Mouse (Mus musculus): ENCODE measurements around the gene Fbxl19.

The Fbxl19 gene

DNA sequence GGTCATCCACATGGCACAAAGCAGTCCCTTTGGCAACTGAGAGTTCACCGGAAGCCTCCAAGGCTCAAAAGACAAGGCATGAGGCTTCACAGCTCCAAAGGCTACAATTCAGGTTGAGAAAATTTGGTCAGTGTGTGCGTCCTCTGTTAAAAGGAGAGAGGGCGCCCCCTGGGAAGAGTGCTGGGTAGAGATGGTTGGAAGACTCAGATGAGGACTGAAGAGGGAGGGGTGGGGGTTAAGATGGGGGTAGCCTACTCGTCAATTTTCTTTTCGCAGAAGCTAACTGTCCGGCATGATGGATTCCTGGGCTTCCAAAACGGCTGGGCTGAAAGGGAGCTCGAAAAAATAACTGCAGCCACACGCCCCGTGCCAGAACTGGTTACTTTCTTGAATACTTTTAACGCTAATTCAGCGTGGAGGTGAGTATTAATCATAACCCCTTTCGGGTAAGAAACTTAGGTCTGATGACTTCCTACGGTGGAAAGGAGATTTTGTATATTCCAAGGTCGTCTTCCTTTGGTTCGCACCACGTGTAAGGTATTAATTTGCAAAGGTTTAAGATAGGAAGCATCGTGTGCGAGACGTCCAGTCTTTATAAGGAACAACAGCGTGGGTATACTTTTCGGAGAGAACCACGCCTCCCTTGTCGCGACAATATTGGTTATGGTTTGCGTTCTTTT lies at the start of gene Fbxl19:
Fbxl19 (plus strand) TSS at position 178 of the 680 bp plus-strand sequence.
- DNase-seq (ENCODE audit: low spot score in 2 of 2) = peak; percentile 52 to 67

DNA sequence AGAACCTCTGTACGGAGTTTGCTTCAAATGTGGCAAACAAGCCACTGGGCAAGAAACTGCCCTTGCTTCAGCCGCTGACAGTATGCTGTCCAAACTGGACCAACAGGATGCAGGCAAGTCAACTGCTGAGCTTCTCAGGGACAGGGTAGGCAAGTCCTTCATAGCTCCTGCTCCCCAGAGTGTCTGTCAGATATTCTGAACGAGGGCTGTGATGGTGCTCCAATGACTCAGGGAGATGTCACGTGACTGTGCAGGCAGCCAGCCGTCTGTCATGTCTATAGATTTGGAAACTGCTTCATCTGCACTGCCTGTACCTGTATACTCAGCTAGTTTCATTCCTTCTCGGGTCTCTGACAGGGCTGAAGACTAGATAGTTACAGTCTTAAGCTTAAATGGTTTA lies 45.4 kb upstream of the Fbxl19 start:
- DNase-seq (ENCODE audit: low spot score in 2 of 2) = no peak

DNA sequence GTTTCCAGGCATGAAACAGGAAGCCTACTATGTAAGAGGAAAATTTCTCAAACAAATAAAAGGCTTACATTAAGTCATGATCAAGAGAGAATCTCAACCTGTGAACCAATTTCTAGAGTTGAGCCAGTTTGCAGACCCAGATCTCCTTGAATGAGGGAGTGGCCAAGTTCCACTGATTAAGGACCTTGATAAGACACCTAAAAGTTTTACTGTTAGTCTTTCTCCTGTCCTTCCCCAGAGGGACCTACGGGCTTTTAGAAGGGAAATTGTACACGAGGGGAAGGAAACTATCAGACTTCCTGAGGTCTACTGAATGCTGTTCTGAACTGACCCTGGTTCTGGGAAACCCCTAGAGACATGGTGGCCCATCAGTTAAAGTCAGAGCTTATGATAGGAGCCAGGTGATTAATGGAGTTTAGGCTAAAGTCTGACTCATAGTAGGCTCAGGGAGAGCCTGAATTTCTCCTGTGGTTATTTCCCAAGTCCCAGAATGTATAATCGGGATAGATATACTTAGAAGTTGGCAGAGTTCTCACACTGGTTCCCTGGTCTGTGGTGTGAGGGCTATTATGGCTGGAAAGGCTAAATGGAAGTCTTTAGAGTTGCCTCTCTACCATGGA lies 43.5 kb upstream of the Fbxl19 start:
- DNase-seq (ENCODE audit: low spot score in 2 of 2) = no peak

DNA sequence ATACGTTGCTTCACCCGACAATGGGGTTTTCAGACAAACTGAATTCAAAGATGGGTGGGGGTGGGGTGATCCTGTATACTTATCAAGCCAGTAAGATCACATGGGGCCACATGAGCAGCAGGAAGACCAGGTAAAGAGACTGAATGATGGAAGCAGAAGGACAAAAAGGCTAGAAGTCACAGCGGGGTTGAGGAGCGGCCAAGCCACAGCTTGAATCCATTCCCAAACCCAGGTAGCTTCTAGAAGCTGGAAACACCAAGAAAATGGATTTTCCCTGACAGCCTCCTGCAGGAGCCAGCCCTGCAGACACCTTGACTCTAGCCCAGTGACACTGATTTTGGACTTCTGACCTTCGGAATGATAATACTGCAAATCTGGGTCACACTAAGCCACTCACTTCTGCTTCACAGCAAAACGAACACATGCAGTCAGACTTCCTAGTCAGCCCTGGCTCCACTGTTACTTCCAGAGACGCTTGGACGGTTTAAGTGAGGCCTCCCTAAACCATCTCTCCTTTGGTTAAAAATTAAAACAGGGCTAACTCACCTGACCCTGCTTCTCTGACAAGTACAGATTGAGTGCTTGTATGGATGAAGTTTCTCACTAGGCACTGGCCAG lies 40.7 kb upstream of the Fbxl19 start:
- no peak for DNase-seq (ENCODE audit: low spot score in 2 of 2)

DNA sequence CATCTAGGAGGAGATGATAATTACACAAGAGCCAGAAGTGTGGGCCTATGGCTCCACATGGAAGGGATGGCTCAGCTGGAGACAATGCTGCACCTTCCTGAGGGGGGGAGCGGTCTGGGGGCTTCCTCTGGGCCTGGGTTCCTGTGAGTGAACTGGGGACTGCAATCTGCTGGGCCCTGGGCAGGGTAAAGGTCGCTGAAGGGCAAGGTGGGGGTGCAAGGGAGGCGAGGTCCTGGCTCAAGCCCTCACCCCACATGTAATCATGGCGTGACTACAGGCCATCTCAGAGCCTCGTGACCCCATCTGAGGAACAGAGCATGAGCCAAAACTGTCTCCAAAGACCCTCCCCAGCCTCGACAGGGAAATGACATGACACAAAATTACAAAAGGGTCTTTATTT lies 39.7 kb upstream of the Fbxl19 start:
- no peak for DNase-seq (ENCODE audit: low spot score in 2 of 2)

DNA sequence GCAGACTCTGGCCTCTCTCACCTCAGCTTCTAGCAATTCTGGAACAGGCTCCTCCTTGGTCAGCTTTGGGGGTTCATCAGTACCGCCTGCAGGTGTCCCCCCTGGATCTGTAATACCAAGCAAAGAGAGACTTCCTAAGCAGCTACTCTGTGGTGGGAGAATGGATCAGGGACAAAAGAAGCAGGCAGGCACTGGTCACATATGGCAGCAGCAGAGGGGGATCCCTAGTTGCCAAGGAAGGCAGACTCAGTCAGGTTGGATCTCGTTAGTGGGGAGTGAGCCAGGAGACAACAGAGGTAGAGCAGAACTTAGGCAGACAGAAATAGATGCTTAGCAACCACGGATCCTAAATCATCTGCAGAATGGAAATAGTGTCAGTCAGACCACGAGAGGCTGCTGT lies 38.6 kb upstream of the Fbxl19 start:
- DNase-seq (ENCODE audit: low spot score in 2 of 2) = no peak

DNA sequence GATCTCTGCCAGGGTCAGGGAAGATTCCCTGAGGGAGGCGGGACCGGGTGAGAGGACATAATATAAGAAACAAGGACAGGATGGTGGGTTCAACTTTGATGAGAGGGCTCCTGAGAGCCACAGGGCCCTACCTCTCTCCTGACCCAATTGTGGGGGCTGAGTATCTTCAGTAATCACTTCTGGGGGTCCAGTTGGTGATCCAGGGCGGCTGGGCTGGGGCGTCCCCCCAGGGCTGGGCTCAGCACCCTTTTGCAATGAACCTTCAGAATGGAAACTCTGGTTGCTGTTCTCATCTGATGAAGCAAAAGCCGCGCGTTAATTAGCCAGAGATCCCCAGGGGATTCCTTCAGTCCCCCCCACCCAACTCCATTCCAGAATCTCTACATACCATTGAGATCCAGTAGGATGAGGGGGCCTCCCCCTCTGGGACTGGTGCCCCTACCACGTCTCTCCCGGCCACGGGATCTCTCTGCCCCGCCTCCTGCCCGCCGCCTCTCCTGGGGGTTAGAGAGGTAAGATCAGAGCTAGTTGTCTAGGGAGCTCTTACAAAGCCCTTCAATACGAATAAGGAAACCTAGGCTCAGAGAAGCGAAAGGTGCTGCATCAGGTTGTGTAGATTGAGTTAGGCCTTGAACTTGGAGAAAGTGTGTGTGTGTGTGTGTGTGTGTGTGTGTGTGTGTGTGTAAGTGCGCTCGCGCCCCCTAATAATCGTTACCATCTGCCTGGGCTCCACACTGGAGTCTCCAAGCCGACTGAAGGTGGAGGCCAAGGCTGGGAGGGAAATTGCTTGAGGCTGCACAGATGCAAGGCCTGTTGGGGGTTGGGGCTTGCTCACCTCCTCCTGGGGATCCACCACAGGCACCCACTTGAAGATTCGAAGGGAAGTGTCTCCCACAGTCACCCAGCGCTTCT lies 37.0 kb upstream of the Fbxl19 start:
- no peak for DNase-seq (ENCODE audit: low spot score in 2 of 2)

DNA sequence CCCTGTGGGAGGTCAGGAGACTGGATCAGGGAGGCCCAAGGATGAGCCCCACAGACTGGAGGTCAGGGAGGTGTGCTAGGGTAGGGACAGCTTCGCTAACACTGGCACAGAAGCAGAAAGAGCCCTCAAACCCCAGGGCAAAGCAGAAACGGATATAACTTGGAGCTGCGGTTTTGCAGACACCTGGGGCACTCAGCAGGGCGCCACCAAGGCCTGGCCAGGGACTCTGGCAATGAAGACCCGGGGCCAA lies 36.5 kb upstream of the Fbxl19 start:
- DNase-seq (ENCODE audit: low spot score in 2 of 2) = no peak

DNA sequence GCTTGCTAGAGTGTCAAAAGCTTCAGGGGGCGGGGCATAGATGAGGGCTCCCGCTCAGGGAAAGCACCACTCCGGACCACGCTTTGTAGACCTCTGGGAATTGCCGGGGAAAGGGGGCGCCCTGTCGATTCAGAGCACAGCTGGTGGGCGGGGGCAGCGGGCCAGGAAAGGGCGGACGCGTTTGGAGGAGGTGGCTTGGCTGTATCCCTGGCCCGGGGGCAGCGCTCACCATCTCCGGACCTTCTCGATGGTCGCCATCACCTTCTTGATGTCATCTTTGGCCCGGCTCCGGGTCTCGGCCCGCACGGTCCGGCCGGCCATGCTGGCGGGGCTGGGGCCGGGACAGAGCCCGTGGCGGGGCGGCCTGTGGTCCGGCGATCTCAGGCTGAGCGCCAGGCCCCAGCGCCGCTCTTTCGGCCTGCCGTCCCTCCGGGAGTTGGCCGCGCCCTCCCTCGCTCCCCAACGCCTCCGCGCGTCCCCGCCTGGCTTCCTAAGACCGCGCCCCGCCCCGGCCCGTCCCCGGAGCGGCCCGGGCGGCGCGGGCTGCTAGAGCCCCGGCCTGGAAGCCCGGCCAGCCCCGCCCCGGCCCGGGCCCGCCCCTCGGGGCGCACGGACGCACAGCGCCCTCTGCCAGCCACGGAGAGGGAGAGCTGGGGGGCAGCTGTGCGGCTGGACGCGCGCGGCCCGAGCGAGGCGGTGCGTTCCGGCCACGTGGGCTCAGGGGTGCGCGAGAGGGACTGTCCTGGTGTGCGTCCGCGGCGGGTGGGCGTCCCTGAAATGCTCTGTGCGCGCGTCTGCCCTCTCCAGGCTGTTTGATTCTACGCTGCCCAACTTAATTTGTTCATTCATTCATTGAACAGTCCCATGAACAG lies 35.9 kb upstream of the Fbxl19 start, which contains the start of gene Bcl7c:
Bcl7c (minus strand) TSS at position 727 of the 872 bp plus-strand sequence.
- DNase-seq (ENCODE audit: low spot score in 2 of 2) = peak; percentile 78 to 84

DNA sequence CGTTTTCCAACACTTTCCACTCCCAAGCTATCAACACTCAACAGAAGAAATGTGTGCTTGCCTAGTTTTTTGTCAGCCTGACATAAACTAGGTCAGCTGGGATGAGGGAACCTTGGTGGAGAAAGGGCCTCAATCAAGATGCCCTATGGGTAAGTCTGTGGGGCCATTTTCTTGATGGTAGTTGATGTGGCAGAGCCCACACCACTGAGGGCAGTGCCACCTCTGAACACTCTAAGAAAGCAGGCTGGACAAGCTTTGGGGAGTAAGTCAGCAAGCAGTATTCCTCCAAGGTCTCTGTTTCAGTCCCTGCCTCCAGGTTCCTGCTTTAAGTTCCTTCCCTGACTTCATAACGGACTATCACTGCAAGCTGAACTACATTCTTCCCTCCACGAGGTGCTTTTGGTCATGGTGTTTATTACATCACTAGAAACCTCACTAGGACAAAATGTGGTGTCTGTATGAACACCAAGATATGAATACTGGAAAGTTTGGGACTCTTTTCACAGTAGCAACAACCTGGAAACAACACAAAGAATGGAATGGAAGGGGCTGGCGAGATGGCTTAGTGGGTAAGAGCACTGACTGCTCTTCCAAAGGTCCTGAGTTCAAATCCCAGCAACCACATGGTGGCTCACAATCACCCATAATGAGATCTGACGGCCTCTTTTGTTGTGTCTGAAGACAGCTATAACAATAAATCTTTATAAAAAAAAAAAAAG lies 34.9 kb upstream of the Fbxl19 start:
- no peak for DNase-seq (ENCODE audit: low spot score in 2 of 2)

DNA sequence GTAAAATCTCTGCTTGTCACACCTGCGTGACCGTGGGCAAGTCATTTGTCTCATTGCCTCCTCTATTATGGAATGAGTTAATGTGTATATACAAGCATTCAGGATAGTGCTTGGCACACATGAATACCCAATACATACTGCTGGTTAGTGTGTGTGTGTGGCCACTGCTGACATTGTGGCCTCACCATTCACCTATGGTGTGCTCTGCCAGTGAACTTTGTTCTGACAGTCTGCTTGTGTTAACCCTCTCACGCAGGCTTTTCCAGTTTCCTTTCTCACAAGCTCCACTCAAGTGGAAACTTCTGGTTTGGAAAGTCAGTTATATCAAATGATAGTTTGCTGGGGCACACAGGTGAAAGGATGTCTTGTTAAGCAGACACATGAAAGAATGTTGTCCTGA lies 33.3 kb upstream of the Fbxl19 start:
- no peak for DNase-seq (ENCODE audit: low spot score in 2 of 2)

DNA sequence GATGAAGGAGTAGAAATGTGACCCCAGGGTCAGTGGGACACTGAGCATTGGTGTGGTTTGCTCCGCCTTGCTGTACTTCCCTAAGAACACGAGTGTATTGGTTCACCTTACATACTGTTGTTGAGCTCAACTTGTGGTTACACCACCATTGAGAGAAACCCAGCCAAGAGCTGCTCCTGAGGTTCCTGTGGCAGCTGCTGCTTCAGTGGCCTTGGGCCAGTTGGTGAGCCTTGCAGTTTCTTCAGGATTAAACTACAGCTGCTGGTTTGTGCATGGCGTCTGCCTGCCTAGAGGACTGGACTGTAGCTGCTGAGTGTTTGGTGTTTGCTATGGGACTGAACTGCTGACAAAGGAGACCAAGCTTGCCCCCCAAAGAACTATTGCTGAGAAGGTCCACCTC lies 32.9 kb upstream of the Fbxl19 start:
- DNase-seq (ENCODE audit: low spot score in 2 of 2) = no peak

DNA sequence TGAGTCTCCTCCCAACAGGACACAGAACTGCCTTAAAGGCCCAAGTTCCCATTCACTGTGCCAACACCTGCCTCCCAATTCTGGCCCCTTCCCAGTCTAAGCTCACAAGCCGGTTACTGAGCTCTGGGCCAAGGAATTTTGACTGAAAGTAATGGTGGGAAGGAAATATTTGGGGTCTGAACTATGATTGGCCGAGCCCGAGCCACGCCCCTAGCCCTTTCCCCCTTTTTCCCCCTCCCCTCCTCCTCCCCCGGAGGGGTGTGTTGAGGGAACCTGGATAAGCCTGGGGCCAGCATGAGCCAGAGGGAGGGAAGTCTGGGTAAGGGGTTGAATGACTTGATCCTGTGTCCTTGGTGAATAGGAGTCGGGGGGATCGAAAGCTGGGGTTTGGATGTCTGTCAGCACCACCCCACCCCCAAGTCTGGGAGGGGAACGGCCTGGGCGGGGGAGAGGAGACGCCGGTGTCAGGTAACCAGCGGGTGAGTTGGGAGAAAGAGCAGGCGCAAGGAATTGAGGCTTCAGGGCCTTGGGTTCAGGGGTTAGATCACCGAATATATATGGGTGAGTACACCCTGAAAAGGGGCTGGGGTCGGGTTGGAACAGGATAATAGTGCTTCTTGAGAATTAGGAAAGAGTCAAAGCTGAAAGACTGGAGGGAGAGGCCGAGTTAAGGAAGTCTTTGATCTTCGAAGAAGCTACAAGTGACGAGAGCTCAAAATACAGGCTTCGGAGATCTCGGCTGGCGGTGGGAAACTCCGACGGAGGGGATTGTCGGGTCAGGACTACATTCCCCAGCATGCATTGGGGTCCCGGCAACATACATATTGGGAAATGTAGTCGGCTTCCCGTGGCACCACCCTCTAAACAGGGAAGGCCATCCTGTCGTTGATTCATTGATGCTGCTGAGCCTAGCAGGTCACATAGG lies 31.6 kb upstream of the Fbxl19 start, which contains the start of gene Ctf1:
Ctf1 (plus strand) TSS at position 276 of the 925 bp plus-strand sequence.
- DNase-seq (ENCODE audit: low spot score in 2 of 2) = peak; percentile 66 to 71

DNA sequence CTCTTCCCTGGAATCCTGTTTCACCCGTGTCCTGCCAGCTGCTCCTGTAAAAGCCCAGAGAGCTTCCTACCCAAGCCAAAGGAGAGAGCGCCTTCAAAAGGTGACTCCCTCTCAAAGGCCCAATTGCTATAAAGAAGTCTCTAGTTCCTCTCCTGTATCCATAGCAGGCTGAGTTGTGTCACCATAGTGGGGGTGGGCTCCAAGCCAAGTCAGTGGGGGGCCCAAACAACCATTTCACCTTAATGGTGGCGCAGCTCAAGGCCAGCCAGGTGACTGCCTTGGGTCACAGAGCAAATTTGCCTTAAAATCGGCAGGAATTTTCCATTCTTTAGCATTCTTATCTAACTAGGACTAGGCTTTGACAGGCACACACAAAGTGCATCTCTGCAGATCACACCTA lies 29.5 kb upstream of the Fbxl19 start:
- DNase-seq (ENCODE audit: low spot score in 2 of 2) = no peak

DNA sequence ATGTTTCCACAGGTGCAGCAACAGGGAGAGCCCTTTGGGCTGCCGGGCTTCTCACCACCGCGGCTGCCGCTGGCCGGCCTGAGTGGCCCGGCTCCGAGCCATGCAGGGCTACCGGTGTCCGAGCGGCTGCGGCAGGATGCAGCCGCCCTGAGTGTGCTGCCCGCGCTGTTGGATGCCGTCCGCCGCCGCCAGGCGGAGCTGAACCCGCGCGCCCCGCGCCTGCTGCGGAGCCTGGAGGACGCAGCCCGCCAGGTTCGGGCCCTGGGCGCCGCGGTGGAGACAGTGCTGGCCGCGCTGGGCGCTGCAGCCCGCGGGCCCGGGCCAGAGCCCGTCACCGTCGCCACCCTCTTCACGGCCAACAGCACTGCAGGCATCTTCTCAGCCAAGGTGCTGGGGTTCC lies 27.4 kb upstream of the Fbxl19 start:
- DNase-seq (ENCODE audit: low spot score in 2 of 2) = peak; percentile 41 to 61

DNA sequence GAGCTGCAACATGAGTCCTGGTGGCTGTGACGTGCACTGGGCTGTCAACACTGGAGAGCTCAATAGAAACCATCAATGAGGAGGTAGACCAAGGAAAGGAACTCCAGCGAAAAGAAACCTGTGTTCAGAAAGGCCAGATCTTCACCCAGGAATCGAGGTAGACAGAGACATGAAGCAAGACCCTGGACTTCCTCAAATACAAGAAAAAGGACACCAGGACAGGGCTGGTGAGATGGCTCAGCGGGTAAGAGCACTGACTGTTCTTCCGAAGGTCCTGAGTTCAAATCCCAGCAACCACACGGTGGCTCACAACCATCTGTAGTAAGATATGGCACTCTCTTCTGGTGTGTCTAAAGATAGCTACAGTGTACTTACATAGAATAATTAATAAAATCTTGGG lies 26.0 kb upstream of the Fbxl19 start:
- no peak for DNase-seq (ENCODE audit: low spot score in 2 of 2)

DNA sequence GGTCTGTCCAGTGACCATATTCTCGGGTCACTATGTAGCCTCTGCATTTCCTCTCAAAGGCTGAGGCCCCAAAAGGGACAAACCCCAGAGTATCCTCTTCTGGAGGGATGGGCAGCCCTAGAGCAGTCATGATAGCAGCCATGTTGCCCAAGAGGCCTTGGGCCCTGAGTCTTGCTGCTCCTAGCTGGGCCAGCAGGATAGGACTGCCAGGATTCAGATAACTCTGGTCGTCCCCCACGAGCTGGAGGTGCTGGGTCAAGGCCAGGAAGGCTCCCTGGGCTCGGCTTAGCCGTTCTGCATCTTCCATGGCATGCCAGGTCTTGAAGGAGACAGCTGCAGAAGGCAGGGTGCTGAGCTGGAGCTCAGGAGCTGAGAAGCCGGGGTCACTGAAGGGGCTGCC lies 25.1 kb upstream of the Fbxl19 start:
- DNase-seq (ENCODE audit: low spot score in 2 of 2) = no peak

DNA sequence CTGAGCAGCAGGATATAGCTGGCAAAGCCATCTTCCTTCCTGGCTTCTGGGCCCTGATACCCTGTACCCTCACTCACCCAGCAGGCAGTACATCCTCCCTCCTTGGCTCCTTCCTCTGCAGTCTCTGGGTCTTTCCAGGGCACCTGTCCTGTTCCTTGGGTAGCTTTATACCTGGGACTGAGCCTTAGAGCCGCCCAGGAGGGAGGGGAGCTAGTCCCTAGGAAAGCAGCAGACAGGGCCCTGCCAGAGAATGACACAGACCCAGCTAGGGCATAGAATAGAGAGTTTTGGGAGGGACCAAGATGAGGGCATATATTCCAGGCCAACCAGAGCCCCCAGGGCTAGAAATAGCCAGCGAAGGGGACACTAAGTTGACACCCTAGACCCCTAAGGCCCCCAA lies 18.9 kb upstream of the Fbxl19 start:
- DNase-seq (ENCODE audit: low spot score in 2 of 2) = no peak

DNA sequence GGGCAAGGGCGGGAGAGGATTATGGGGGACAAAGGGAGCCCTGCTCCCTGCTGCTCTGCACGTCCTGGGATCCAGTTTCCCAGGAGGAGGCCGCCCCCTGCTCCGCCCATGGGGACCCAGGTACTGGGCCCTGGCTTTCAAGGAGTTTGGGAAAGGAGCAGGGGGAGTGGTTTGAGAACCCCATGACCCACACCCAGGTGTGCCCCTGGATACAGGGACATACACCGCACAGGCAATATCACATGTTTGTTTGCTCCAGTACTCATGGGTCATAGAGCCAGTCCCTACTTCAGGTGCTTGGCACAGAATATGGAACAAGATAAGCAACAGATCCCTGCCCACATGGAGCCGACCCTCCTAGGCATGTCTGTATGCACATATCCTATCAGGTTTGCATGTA lies 18.4 kb upstream of the Fbxl19 start:
- no peak for DNase-seq (ENCODE audit: low spot score in 2 of 2)

DNA sequence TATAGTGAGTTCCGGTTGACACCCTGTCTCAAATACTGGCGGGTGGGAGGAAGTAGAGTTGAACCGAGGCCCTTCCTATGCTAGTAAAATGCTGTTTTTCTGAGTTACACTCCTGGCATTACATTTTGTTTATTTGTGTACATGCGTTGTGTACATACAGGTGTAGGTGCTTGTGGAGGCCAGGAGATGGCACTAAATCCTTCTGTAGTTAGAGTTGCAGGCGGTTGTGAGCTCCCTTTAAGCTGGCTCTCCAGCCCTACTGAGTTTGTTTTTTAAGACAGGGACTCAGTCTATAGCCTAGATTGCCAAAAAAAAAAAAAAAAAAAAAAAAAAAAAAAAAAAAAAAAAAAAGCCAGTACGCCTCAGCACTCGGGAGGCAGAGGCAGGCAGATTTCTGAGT lies 16.4 kb upstream of the Fbxl19 start:
- no peak for DNase-seq (ENCODE audit: low spot score in 2 of 2)
